Mouse (Mus musculus) small intestine, adult 2 months (tissue): ENCODE data around the gene Actr10.
A peak's percentile ranks its signal among the peaks of the same experiment; 100 is the strongest.

Experiments used
- CTCF ChIP-seq: fragments of 200-500 bp; IDR thresholded peaks from 2 replicates; pipeline ENCODE4 v1.5.1; 2012; ENCODE audit warnings: low read depth, mild to moderate bottlenecking, control low read depth, inconsistent platforms, low read length, moderate library complexity, mixed read lengths; ENCODE audit not compliant: insufficient replicate concordance, insufficient read length; ENCODE audit errors: extremely low read depth
- POLR2A ChIP-seq: fragments of 200-500 bp; IDR thresholded peaks from 2 replicates; pipeline ENCODE4 v1.6.1; 2012; ENCODE audit warnings: low read depth, mild to moderate bottlenecking, control low read depth, inconsistent platforms, low read length, moderate library complexity

DNA sequence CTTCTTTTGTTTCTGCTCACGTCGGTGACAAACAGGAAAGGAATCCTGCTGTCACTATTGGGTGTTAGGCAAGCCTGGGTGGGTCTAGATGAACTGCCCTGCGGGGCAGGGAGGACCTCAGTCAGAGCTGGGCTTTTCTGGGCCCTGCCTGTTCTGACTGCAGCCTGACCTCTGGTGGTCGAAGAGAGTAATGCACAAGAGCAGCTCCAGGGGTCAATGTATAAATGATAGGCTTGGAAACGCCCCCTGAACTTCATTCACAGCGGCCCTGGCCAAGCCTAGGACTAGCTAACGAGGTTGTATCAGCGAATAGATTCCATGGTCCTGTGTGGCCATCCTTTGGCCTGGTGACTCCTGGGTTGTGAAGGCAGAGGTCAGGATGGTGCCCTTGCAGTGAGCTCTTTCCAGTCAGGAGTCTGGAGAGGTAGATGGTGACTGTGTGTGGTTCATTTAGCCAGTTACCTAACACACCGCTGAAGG lies 27.4 kb upstream of the Actr10 start:
- TF ChIP-seq CTCF (peak; percentile 82), POLR2A (no peak)
